Mouse (Mus musculus): Measurements from ENCODE around the gene Sv2a. TPM values are rescaled to one million over a fixed set of nuclear protein-coding genes. Genes with fewer than 3 reads are reported as not detected.

The Sv2a gene
- polyA plus RNA-seq, 1 experiment from 2014 or later: 2.7 TPM

- no peaks in the 10 kb centered on the region for H3K9me3 ChIP-seq (ENCODE audit: control insufficient read depth, low read length)
- H3K9ac ChIP-seq (ENCODE audit: low read length): no peak overlapping the region
- no peaks in the 10 kb centered on the region for H3K4me1 ChIP-seq (ENCODE audit: control insufficient read depth, insufficient read depth, low read length)
- H3K27ac ChIP-seq (replicated peaks; ENCODE audit: low read depth, low read length): no peak overlapping the region
- no peaks in the 10 kb centered on the region for H3K36me3 ChIP-seq (ENCODE audit: control insufficient read depth, insufficient read depth, low read length)
- no peak overlapping the region for H3K4me2 ChIP-seq (ENCODE audit: low read depth, severe bottlenecking)
- no peak for DNase-seq (ENCODE audit: low spot score)
- no peak overlapping the region for H3K4me3 ChIP-seq (ENCODE audit: low read depth, low read length)
- no peak for ATAC-seq (ENCODE audit: insufficient number of reproducible peaks, low FRiP score, low TSS enrichment, low read depth)
- H3K27me3 ChIP-seq (ENCODE audit: control insufficient read depth, insufficient read depth, low read length): no peaks in the 10 kb centered on the region
- WGBS: 77% methylated on average over 4 of the region's 4 CpGs
Observed at GRCm38 (mm10) chr3:96230910-96231757, 50.2 kb downstream of the Sv2a start.

GRCm38 (mm10) chr3:96231758-96232120, 50.8 kb downstream of the Sv2a start:
- H3K9me3 ChIP-seq (ENCODE audit: control insufficient read depth, low read length): no peaks in the 10 kb centered on the region
- H3K4me2 ChIP-seq (ENCODE audit: low read depth, severe bottlenecking): no peak overlapping the region
- no peak overlapping the region for H3K27ac ChIP-seq (replicated peaks; ENCODE audit: low read depth, low read length)
- no peaks in the 10 kb centered on the region for H3K4me1 ChIP-seq (ENCODE audit: control insufficient read depth, insufficient read depth, low read length)
- H3K36me3 ChIP-seq (ENCODE audit: control insufficient read depth, insufficient read depth, low read length): no peaks in the 10 kb centered on the region
- WGBS: 63% methylated on average over 2 of the region's 2 CpGs
- no peak overlapping the region for H3K4me3 ChIP-seq (ENCODE audit: low read depth, low read length)
- no peak for DNase-seq (ENCODE audit: low spot score)
- H3K27me3 ChIP-seq (ENCODE audit: control insufficient read depth, insufficient read depth, low read length): no peaks in the 10 kb centered on the region
- H3K9ac ChIP-seq (ENCODE audit: low read length): no peak overlapping the region
- ATAC-seq (ENCODE audit: insufficient number of reproducible peaks, low FRiP score, low TSS enrichment, low read depth): no peak

GRCm38 (mm10) chr3:96234914-96235313, 54.0 kb downstream of the Sv2a start:
- no peak overlapping the region for H3K27ac ChIP-seq (replicated peaks; ENCODE audit: low read depth, low read length)
- no peaks in the 10 kb centered on the region for H3K36me3 ChIP-seq (ENCODE audit: control insufficient read depth, insufficient read depth, low read length)
- H3K4me2 ChIP-seq (ENCODE audit: low read depth, severe bottlenecking): no peak overlapping the region
- no peak overlapping the region for H3K9ac ChIP-seq (ENCODE audit: low read length)
- H3K4me3 ChIP-seq (ENCODE audit: low read depth, low read length): no peak overlapping the region
- H3K27me3 ChIP-seq (ENCODE audit: control insufficient read depth, insufficient read depth, low read length): no peaks in the 10 kb centered on the region
- 0 out of 2 replicates have a peak, but pooled peaks cover 3% of the 10 kb centered on the region for H3K4me1 ChIP-seq (ENCODE audit: control insufficient read depth, insufficient read depth, low read length)
- DNase-seq (ENCODE audit: low spot score) (no peak), ATAC-seq (ENCODE audit: insufficient number of reproducible peaks, low FRiP score, low TSS enrichment, low read depth) (no peak)
- WGBS: 88% methylated on average over 2 of the region's 2 CpGs
- H3K9me3 ChIP-seq (ENCODE audit: control insufficient read depth, low read length): no peaks in the 10 kb centered on the region

- 77% methylated on average over 3 of the region's 3 CpGs for WGBS
Observed at GRCm38 (mm10) chr3:96235836-96236235, 54.9 kb downstream of the Sv2a start.

GRCm38 (mm10) chr3:96236834-96237334, 55.9 kb downstream of the Sv2a start:
- peak overlapping the region; percentile 78; the same call in 1 of the 2 replicates for H3K9ac ChIP-seq (ENCODE audit: low read length)
- H3K27me3 ChIP-seq (ENCODE audit: control insufficient read depth, insufficient read depth, low read length): no peaks in the 10 kb centered on the region
- H3K27ac ChIP-seq (replicated peaks; ENCODE audit: low read depth, low read length): peak overlapping the region; percentile 89
- H3K4me3 ChIP-seq (ENCODE audit: low read depth, low read length): peak overlapping the region; percentile 40
- DNase-seq (ENCODE audit: low spot score) (no peak), ATAC-seq (ENCODE audit: insufficient number of reproducible peaks, low FRiP score, low TSS enrichment, low read depth) (no peak)
- peak overlapping the region; percentile 60 for H3K4me2 ChIP-seq (ENCODE audit: low read depth, severe bottlenecking)
- H3K36me3 ChIP-seq (ENCODE audit: control insufficient read depth, insufficient read depth, low read length): no peaks in the 10 kb centered on the region
- H3K4me1 ChIP-seq (ENCODE audit: control insufficient read depth, insufficient read depth, low read length): 0 out of 2 replicates have a peak, but pooled peaks cover 5% of the 10 kb centered on the region
- WGBS: 83% methylated on average over 4 of the region's 4 CpGs
- H3K9me3 ChIP-seq (ENCODE audit: control insufficient read depth, low read length): no peaks in the 10 kb centered on the region

More at GRCm38 (mm10) chr3:96235836-96236235, 54.9 kb downstream of the Sv2a start:
- DNase-seq (ENCODE audit: low spot score) (no peak), ATAC-seq (ENCODE audit: insufficient number of reproducible peaks, low FRiP score, low TSS enrichment, low read depth) (no peak)
- H3K4me3 ChIP-seq (ENCODE audit: low read depth, low read length): no peak overlapping the region
- H3K4me1 ChIP-seq (ENCODE audit: control insufficient read depth, insufficient read depth, low read length): 0 out of 2 replicates have a peak, but pooled peaks cover 4% of the 10 kb centered on the region
- no peak overlapping the region for H3K9ac ChIP-seq (ENCODE audit: low read length)
- H3K9me3 ChIP-seq (ENCODE audit: control insufficient read depth, low read length): no peaks in the 10 kb centered on the region
- no peaks in the 10 kb centered on the region for H3K36me3 ChIP-seq (ENCODE audit: control insufficient read depth, insufficient read depth, low read length)
- H3K27ac ChIP-seq (replicated peaks; ENCODE audit: low read depth, low read length): no peak overlapping the region
- H3K4me2 ChIP-seq (ENCODE audit: low read depth, severe bottlenecking): no peak overlapping the region
- H3K27me3 ChIP-seq (ENCODE audit: control insufficient read depth, insufficient read depth, low read length): no peaks in the 10 kb centered on the region

- no peak for ATAC-seq (ENCODE audit: insufficient number of reproducible peaks, low FRiP score, low TSS enrichment, low read depth)
- peak overlapping the region; percentile 89 for H3K27ac ChIP-seq (replicated peaks; ENCODE audit: low read depth, low read length)
- WGBS: 27% methylated on average over 7 of the region's 7 CpGs
- H3K27me3 ChIP-seq (ENCODE audit: control insufficient read depth, insufficient read depth, low read length): no peaks in the 10 kb centered on the region
- H3K9me3 ChIP-seq (ENCODE audit: control insufficient read depth, low read length): no peaks in the 10 kb centered on the region
- H3K9ac ChIP-seq (ENCODE audit: low read length): peak overlapping the region; percentile 78
- H3K36me3 ChIP-seq (ENCODE audit: control insufficient read depth, insufficient read depth, low read length): no peaks in the 10 kb centered on the region
- H3K4me1 ChIP-seq (ENCODE audit: control insufficient read depth, insufficient read depth, low read length): 0 out of 2 replicates have a peak, but pooled peaks cover 5% of the 10 kb centered on the region
- H3K4me2 ChIP-seq (ENCODE audit: low read depth, severe bottlenecking): peak overlapping the region; percentile 60
- peak overlapping the region; percentile 40 for H3K4me3 ChIP-seq (ENCODE audit: low read depth, low read length)
- peak; percentile 61 for DNase-seq (ENCODE audit: low spot score)
Observed at GRCm38 (mm10) chr3:96237335-96237903, 56.5 kb downstream of the Sv2a start.

- ATAC-seq (ENCODE audit: insufficient number of reproducible peaks, low FRiP score, low TSS enrichment, low read depth): no peak
- Histone ChIP-seq H3K4me2 (ENCODE audit: low read depth, severe bottlenecking) (peak overlapping the region; percentile 60), H3K36me3 (ENCODE audit: control insufficient read depth, insufficient read depth, low read length) (no peaks in the 10 kb centered on the region), H3K9ac (ENCODE audit: low read length) (peak overlapping the region; percentile 78), H3K4me3 (ENCODE audit: low read depth, low read length) (peak overlapping the region; percentile 40), H3K9me3 (ENCODE audit: control insufficient read depth, low read length) (no peaks in the 10 kb centered on the region), H3K27ac (replicated peaks; ENCODE audit: low read depth, low read length) (peak overlapping the region; percentile 89), H3K4me1 (ENCODE audit: control insufficient read depth, insufficient read depth, low read length) (0 out of 2 replicates have a peak, but pooled peaks cover 7% of the 10 kb centered on the region), H3K27me3 (ENCODE audit: control insufficient read depth, insufficient read depth, low read length) (no peaks in the 10 kb centered on the region)
- peak; percentile 63 for DNase-seq (ENCODE audit: low spot score)
- under 1% methylated on average over 12 of the region's 12 CpGs for WGBS
Observed at GRCm38 (mm10) chr3:96237904-96238511, 57.1 kb downstream of the Sv2a start.
